Mouse (Mus musculus) kidney, embryonic 16.5 days (tissue): ENCODE measurements around the gene Lrrc8e. TPM values are rescaled to one million over a fixed set of nuclear protein-coding genes. Genes with fewer than 3 reads are reported as not detected.

Experiments used
- ATAC-seq: fragments of 200-750 bp; cut with Nextera tagmentation; 2 replicates; pipeline ENCODE4 v1.8.0; 2017; ENCODE audit warnings: moderate TSS enrichment; ENCODE audit not compliant: low FRiP score, low TSS enrichment
- H3K27ac ChIP-seq: fragments of 300-500 bp; sonication (generic); 2 replicates; pipeline ENCODE4 v1.5.1; 2014; ENCODE audit warnings: low read length
- H3K27me3 ChIP-seq: fragments of 300-500 bp; sonication (generic); 2 replicates; pipeline ENCODE4 v1.6.1; 2014; ENCODE audit warnings: low read length, control low read depth, mixed read lengths; ENCODE audit not compliant: insufficient read depth
- H3K36me3 ChIP-seq: fragments of 300-500 bp; sonication (generic); 2 replicates; pipeline ENCODE4 v1.6.1; 2014; ENCODE audit warnings: low read length, control low read depth, mixed read lengths; ENCODE audit not compliant: insufficient read depth
- H3K4me1 ChIP-seq: fragments of 300-500 bp; sonication (generic); 2 replicates; pipeline ENCODE4 v1.6.1; 2014; ENCODE audit warnings: low read length, control low read depth, mixed read lengths; ENCODE audit not compliant: insufficient read depth
- H3K4me2 ChIP-seq: fragments of 300-500 bp; sonication (generic); replicated peaks from 2 replicates; pipeline ENCODE4 v1.6.1; 2014; ENCODE audit warnings: low read depth, low read length
- H3K4me3 ChIP-seq: fragments of 300-500 bp; sonication (generic); 2 replicates; pipeline ENCODE4 v1.5.1; 2014; ENCODE audit warnings: mild to moderate bottlenecking, low read length
- H3K9ac ChIP-seq: fragments of 300-500 bp; sonication (generic); replicated peaks from 2 replicates; pipeline ENCODE4 v1.6.1; 2014; ENCODE audit warnings: low read length
- H3K9me3 ChIP-seq: fragments of 300-500 bp; sonication (generic); 2 replicates; pipeline ENCODE4 v1.6.1; 2016; ENCODE audit warnings: low read length, control low read depth
- WGBS: fragments of 180-500 bp; shearing (Covaris S2); extraction: QIAGEN DNeasy Blood & Tissue Kit; methylation state at CpG from one replicate; pipeline ENCODE4 v1.1.7; 2014; 5-methylcytosine and 5-hydroxymethylcytosine counted together
- polyA plus RNA-seq: library from polyadenylated mRNA; unstranded; fragments of >200 nt; fragmentation: Nextera tagmentation; extraction: Ambion mirVana; gene quantifications from 2 replicates; pipeline ENCODE4 v1.2.1, GENCODE M21; 2015

Gene Lrrc8e
- polyA plus RNA-seq, 1 experiment from 2014 or later = 1.4 TPM

DNA sequence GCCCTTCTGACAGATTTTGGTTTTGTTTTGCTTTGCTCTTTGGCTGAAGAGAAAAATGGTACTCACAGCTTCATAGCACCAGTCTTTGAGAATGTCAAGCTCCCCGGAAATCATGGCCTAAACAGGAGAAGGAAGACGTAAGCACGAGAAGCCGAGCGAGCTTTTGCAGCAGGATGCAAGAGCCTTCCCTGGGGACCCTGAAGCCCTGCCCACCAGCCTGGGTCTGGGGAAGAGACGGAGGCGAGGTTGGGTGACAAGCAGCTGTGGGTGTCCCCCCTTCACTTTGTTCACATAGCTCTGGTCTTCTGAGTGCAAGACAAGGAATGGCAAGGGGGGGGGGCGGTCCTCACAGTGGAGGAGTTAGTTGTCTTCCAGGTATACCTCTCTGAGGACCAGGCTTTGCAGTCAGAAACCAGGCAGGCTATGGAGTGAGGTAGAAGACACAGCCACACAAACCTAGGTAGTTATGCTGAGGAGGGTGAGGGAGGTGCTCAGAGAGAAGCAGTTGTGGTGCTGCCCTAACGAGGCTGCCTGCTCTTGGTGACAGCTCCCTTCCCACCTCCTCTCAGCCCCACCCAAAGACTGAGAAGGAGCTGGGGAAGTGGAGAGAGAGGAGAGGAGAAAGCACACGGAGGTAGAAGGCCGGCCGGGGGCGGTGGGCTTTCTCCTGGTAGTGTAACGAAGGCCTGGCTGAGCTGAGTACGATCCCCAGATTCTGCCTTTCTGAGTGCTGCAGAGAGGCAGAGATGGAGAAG is 38.7 kb downstream of the Lrrc8e start:
- H3K9me3 ChIP-seq = no peaks in the 10 kb centered on the region
- H3K27me3 ChIP-seq = no peaks in the 10 kb centered on the region
- no peaks in the 10 kb centered on the region for H3K4me1 ChIP-seq
- H3K4me2 ChIP-seq = no peak overlapping the region
- ATAC-seq = no peak
- H3K4me3 ChIP-seq = no peak overlapping the region
- H3K9ac ChIP-seq = no peak overlapping the region
- 91% methylated on average over 15 of the region's 15 CpGs for WGBS
- H3K36me3 ChIP-seq = peaks cover 85% of the 10 kb centered on the region
- H3K27ac ChIP-seq = no peak overlapping the region

DNA sequence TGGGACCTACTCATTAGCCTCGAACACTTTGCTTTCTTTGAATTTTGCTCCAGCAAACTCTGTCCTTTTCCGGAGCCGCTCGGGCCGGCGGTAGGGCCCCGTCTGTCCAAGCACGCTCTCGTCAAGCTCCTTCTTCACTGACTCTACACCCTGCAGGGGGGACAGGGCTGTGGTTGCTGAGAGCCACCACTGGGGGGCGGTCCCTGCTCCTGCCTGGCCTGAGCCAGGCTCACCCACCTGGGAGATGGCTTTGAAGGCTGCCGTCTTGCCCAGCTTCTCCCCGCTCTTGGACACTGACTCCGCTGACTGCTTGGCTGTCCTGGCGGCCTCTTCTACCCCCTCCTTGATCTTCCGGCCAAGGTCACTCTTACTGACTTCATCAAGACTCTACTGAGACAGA is 41.0 kb downstream of the Lrrc8e start:
- WGBS = 83% methylated on average over 15 of the region's 15 CpGs
- Histone ChIP-seq H3K9ac (no peak overlapping the region), H3K9me3 (no peaks in the 10 kb centered on the region), H3K27ac (no peak overlapping the region), H3K4me1 (no peaks in the 10 kb centered on the region), H3K4me3 (no peak overlapping the region), H3K27me3 (no peaks in the 10 kb centered on the region), H3K36me3 (peaks cover 72% of the 10 kb centered on the region), H3K4me2 (no peak overlapping the region)
- peak; percentile 70 for ATAC-seq

DNA sequence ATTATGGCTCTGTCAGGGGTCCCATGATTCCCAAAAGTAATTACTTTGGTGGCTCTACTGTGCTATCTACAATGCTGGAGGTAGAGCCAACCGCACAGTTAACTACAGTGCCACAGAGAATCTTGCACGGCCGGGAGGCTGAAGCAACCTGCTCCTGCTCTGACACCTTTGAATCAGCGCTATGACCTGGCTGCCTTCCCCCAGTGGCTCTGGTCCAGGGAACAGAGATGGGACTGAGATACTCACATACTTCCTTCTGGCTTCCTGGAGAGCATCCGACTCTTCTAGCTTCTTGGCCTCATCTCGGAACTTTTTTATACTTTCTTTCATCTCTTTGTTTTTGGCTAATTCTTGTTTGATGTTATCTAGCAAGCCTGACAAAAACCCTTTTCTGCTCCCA is 43.0 kb downstream of the Lrrc8e start:
- H3K36me3 ChIP-seq = peaks cover 70% of the 10 kb centered on the region
- H3K4me2 ChIP-seq = no peak overlapping the region
- no peaks in the 10 kb centered on the region for H3K27me3 ChIP-seq
- H3K9me3 ChIP-seq = no peaks in the 10 kb centered on the region
- H3K27ac ChIP-seq = no peak overlapping the region
- peaks cover 2% of the 10 kb centered on the region; the same call in 1 of the 2 replicates for H3K4me1 ChIP-seq
- no peak for ATAC-seq
- H3K4me3 ChIP-seq = no peak overlapping the region
- WGBS = 94% methylated on average over 6 of the region's 6 CpGs
- no peak overlapping the region for H3K9ac ChIP-seq

DNA sequence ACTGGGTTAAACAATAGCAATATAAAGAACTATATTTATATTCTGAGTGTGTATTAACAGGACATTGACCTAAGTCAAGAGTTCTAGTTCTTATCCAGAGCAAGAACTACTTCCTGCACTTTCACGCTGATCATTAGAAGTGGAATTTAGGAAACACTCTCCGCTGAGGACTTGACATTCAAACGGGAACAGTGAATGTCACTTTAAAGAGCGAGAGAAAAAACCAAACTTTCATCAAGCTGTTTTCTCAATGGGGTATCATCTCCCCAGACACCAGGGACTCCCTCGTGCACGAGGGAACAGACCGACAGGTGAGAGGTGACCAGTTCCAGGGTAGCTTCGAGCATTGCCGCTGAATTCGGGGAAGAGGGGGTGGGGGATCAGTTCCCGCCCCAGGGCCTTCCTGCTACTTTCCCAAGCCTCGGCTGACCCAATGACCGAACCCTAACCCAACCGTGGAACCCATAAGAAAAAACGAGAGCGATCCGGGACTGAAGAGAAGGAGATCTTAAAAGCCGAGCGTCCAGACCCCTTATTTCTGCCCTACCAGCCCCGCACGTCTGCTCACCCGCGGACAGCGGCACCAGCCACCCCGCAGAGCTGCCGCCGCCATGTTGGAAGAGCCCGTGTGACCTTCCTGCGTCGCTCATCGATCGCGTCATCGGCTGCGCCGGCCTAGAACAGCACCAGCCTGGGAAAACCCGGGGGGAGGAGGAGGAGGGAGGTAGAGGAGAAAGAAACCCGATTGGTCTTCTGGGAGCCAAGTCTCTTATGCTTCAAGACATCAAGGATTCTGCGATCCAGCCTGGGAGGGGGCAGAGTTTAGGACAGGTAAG is 48.9 kb downstream of the Lrrc8e start, which contains the start of gene Timm44:
Timm44 (minus strand) TSS at position 639 of the 836 bp plus-strand sequence.
- no peaks in the 10 kb centered on the region for H3K27me3 ChIP-seq
- peak within 1 kb of the TSS; percentile 76 for H3K27ac ChIP-seq
- under 1% methylated on average over 39 of the region's 39 CpGs for WGBS
- peaks cover 18% of the 10 kb centered on the region for H3K36me3 ChIP-seq
- H3K9ac ChIP-seq = peak within 1 kb of the TSS; percentile 89
- H3K4me2 ChIP-seq = peak within 1 kb of the TSS; percentile 76
- no peaks in the 10 kb centered on the region for H3K9me3 ChIP-seq
- ATAC-seq = peak; percentile 96
- peak within 1 kb of the TSS; percentile 94 for H3K4me3 ChIP-seq
- peaks cover 8% of the 10 kb centered on the region for H3K4me1 ChIP-seq

DNA sequence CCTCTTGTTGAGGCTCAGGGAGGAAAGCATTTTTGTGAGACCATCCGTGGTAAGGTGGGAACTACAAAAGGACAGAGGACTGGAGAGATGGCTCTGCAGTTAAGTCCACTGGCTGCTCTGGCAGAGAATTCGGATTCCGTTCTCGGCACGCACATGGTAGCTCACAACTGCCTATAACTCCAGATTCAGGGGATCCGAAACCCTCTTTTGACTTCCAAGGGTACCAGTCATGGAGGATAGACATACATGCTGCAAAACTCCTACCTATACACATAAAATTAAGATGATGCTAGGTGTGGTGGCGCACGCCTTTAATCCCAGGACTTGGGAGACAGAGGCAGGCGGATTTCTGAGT is 49.5 kb downstream of the Lrrc8e start:
- Histone ChIP-seq H3K36me3 (peaks cover 16% of the 10 kb centered on the region), H3K27ac (peak overlapping the region; percentile 76), H3K4me3 (peak overlapping the region; percentile 94), H3K27me3 (no peaks in the 10 kb centered on the region), H3K9me3 (no peaks in the 10 kb centered on the region), H3K4me2 (peak overlapping the region; percentile 76), H3K4me1 (peaks cover 8% of the 10 kb centered on the region), H3K9ac (peak overlapping the region; percentile 89)
- no peak for ATAC-seq
- 31% methylated on average over 9 of the region's 9 CpGs for WGBS

Other genes starting within 250 kb of the Lrrc8e start
- gene Cd209f, start 121.0 kb upstream of the Lrrc8e start, polyA plus RNA-seq = 0.14 TPM in 1 of 2 replicates, not detected in the other
- gene Cd209g, start 92.7 kb upstream of the Lrrc8e start, polyA plus RNA-seq = not detected in 2 replicates
- 27.6 and 30.3 TPM in 2 replicates for gene Evi5l, start 60.3 kb upstream of the Lrrc8e start, polyA plus RNA-seq
- 4.7 TPM in 2 replicates for gene Prr36, start 9.4 kb upstream of the Lrrc8e start, polyA plus RNA-seq
- gene Map2k7, start 11.9 kb downstream of the Lrrc8e start, polyA plus RNA-seq = 30.6 and 33.6 TPM in 2 replicates
- 1.2 and 1.3 TPM in 2 replicates for gene Gm49320, start 12.0 kb downstream of the Lrrc8e start, polyA plus RNA-seq
- 4.2 and 4.8 TPM in 2 replicates for gene Tgfbr3l, start 21.4 kb downstream of the Lrrc8e start, polyA plus RNA-seq
- 60.1 and 61.9 TPM in 2 replicates for gene Snapc2, start 26.3 kb downstream of the Lrrc8e start, polyA plus RNA-seq
- gene Ctxn1, start 32.4 kb downstream of the Lrrc8e start, polyA plus RNA-seq = 109 and 118 TPM in 2 replicates
- 76.8 and 86.1 TPM in 2 replicates for gene Timm44, start 49.1 kb downstream of the Lrrc8e start, polyA plus RNA-seq
- 15.5 and 20.6 TPM in 2 replicates for gene Ccl25, start 98.4 kb downstream of the Lrrc8e start, polyA plus RNA-seq
- gene Elavl1, start 98.6 kb downstream of the Lrrc8e start, polyA plus RNA-seq = 231 and 245 TPM in 2 replicates